Mouse (Mus musculus) hindbrain, embryonic 14.5 days (tissue): ENCODE measurements around the gene Neurl1a. TPM values are rescaled to one million over a fixed set of nuclear protein-coding genes. Genes with fewer than 3 reads are reported as not detected.

ENCODE experiments used
- ATAC-seq: fragments of 200-750 bp; cut with Nextera tagmentation; 2 replicates; pipeline ENCODE4 v1.8.0; 2017; ENCODE audit warnings: moderate number of reproducible peaks, mild to moderate bottlenecking, moderate TSS enrichment, moderate library complexity; ENCODE audit not compliant: low FRiP score
- DNase-seq: peaks from one replicate; pipeline ENCODE4 v3.0.0-alpha.2; 2015; ENCODE audit warnings: low spot score
- H3K27ac ChIP-seq: fragments of 300-500 bp; sonication (generic); 2 replicates; pipeline ENCODE4 v1.5.1; 2014; ENCODE audit warnings: mild to moderate bottlenecking, moderate library complexity
- H3K27me3 ChIP-seq: fragments of 300-500 bp; sonication (generic); 2 replicates; pipeline ENCODE4 v1.6.1; 2014; ENCODE audit warnings: mild to moderate bottlenecking, low read length, mixed read lengths; ENCODE audit not compliant: control insufficient read depth, insufficient read depth
- H3K36me3 ChIP-seq: fragments of 300-500 bp; sonication (generic); replicated peaks from 2 replicates; pipeline ENCODE4 v1.6.1; 2014; ENCODE audit not compliant: control insufficient read depth, insufficient read depth
- H3K4me1 ChIP-seq: fragments of 300-500 bp; sonication (generic); replicated peaks from 2 replicates; pipeline ENCODE4 v1.6.1; 2014; ENCODE audit warnings: antibody characterized with exemption, low read length, mixed read lengths; ENCODE audit not compliant: control insufficient read depth, insufficient read depth
- H3K4me2 ChIP-seq: fragments of 300-500 bp; sonication (generic); replicated peaks from 2 replicates; pipeline ENCODE4 v1.6.1; 2014; ENCODE audit warnings: mild to moderate bottlenecking, moderate library complexity
- H3K4me3 ChIP-seq: fragments of 300-500 bp; sonication (generic); replicated peaks from 2 replicates; pipeline ENCODE4 v1.5.1; 2014; ENCODE audit warnings: mild to moderate bottlenecking, low read length
- H3K9ac ChIP-seq: fragments of 300-500 bp; sonication (generic); 2 replicates; pipeline ENCODE4 v1.6.1; 2014
- H3K9me3 ChIP-seq: fragments of 300-500 bp; sonication (generic); 2 replicates; pipeline ENCODE4 v1.6.1; 2016; ENCODE audit warnings: low read length; ENCODE audit not compliant: control insufficient read depth
- WGBS: fragments of 180-500 bp; shearing (Covaris S2); extraction: QIAGEN DNeasy Blood & Tissue Kit; methylation state at CpG from one replicate; pipeline ENCODE4 v1.1.7; 2014; 5-methylcytosine and 5-hydroxymethylcytosine counted together
- polyA plus RNA-seq: library from polyadenylated mRNA; unstranded; fragments of >200 nt; fragmentation: Nextera tagmentation; extraction: Ambion mirVana; gene quantifications from 2 replicates; pipeline ENCODE4 v1.2.1, GENCODE M21; 2014

Neurl1a gene
- polyA plus RNA-seq, 1 experiment from 2014 or later = 15.1 TPM

DNA sequence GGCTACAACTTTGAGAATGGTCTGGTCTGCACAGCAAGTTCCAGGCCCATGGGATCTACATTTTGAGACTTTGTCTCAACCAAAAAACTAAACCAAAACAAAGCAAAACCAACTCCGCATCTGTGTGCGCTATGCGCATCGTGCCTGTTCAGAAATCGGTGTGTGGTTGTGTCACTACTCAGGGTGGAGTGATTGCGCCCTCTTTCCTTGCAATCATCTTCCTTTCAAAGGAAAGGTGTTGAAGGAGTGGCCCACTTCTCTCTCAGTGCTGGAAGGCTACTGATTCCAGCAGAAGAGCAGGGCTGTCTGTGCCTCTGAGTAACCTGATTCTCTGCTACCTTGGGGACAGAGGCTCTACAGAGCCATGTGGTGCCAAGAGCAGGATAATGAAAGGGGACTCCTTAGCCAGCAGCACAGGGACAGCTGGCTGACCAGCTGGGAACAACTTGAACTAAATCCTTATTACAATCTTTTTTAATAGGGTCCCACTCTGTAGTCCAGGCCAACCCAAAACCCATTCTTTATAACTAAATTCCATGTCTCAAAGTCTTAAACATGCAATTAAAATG lies 15.4 kb upstream of the Neurl1a start:
- no peak overlapping the region for H3K27ac ChIP-seq
- H3K4me2 ChIP-seq = no peak overlapping the region
- WGBS = 96% methylated on average over 6 of the region's 6 CpGs
- no peaks in the 10 kb centered on the region for H3K4me1 ChIP-seq
- no peak overlapping the region for H3K4me3 ChIP-seq
- no peaks in the 10 kb centered on the region for H3K27me3 ChIP-seq
- H3K9ac ChIP-seq = no peak overlapping the region
- peaks cover 5% of the 10 kb centered on the region; the same call in 1 of the 2 replicates for H3K9me3 ChIP-seq
- no peak for ATAC-seq
- no peaks in the 10 kb centered on the region for H3K36me3 ChIP-seq
- DNase-seq = no peak

DNA sequence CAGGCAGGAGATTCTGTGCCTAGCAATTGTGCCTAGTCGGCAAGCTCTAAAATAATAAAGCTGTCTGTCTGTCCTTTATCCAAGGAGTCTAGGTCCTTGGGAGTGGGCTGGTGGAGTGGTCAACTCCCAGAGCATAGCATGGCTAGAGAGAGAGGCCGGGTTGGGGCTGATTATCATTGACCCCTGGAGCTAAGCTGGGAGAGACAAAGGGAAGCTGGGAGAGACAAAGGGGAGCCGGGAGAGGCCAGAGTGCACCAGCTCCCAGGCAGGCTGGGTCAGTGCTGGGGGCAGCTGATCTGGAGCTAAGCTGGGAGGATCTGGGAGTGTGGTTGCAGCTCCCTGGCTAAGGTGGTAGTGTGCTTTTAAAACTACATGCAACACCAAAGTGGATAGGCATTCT lies 11.9 kb upstream of the Neurl1a start:
- no peak for ATAC-seq

DNA sequence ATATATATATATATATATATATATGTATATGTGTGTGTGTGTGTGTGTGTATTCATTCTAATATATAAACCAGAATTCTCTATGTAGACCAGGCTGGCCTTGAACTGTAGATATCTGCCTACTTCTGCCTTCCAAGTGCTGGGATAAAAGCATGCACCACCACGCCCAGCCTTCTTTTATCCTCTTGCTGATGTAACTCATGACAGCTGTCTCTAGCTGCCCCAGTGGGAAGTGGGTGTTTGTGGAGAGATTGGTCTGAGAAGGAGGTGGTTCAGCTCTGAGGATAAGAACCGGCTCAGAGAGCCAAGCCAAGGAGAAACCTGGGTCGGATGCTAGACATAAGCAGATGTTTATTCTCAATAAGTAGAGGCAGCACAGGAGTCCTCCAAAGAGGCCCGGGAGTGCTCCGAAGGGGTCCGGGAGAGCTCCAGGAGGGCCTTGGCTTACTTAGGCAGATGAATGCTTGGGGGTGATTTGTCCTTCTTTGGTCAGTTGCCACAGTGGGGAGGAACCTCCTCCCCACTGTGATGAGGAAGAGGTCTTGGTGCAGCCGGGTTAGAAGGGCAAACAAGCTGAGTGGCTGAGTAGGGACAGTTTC lies 10.9 kb upstream of the Neurl1a start:
- no peak for DNase-seq
- no peak for ATAC-seq
- whole genome bisulfite sequencing = 59% methylated on average over 7 of the region's 7 CpGs
- Histone ChIP-seq H3K4me2 (no peak overlapping the region), H3K27me3 (no peaks in the 10 kb centered on the region), H3K27ac (no peak overlapping the region), H3K36me3 (no peaks in the 10 kb centered on the region), H3K4me3 (no peak overlapping the region), H3K4me1 (no peaks in the 10 kb centered on the region), H3K9me3 (peaks cover 5% of the 10 kb centered on the region; the same call in 1 of the 2 replicates), H3K9ac (no peak overlapping the region)

More for the DNA sequence above, 11.9 kb upstream of the Neurl1a start:
- Histone ChIP-seq H3K36me3 (no peaks in the 10 kb centered on the region), H3K4me1 (no peaks in the 10 kb centered on the region), H3K27me3 (no peaks in the 10 kb centered on the region), H3K9ac (no peak overlapping the region), H3K27ac (no peak overlapping the region), H3K9me3 (peaks cover 5% of the 10 kb centered on the region; the same call in 1 of the 2 replicates), H3K4me2 (no peak overlapping the region), H3K4me3 (no peak overlapping the region)
- DNase-seq = no peak
- 12% methylated on average over 3 of the region's 3 CpGs for WGBS

DNA sequence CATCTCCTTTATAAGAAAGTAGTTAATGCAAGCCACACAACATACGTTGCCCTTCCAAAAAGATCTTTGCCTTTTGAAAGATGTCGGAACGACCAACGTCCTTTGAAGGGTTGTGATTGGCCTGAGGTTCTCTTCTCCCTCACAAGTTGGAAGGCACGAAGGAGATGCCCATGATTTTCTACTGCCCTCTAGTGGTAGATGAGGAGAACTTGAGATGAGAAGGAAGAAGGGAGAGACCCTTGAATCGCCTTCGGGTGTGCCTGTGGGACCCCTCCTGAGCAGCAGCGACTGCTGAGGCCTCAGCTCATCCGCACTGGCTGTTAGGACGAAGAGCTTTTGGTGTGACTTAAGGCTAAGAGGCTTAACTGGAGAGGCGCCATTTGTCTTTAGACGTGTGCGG lies 10.4 kb upstream of the Neurl1a start:
- Histone ChIP-seq H3K9me3 (peaks cover 5% of the 10 kb centered on the region; the same call in 1 of the 2 replicates), H3K27me3 (no peaks in the 10 kb centered on the region), H3K27ac (no peak overlapping the region), H3K4me3 (no peak overlapping the region), H3K36me3 (no peaks in the 10 kb centered on the region), H3K9ac (no peak overlapping the region), H3K4me1 (no peaks in the 10 kb centered on the region), H3K4me2 (no peak overlapping the region)
- ATAC-seq (no peak), DNase-seq (peak; percentile 75)
- 9% methylated on average over 13 of the region's 13 CpGs for WGBS

DNA sequence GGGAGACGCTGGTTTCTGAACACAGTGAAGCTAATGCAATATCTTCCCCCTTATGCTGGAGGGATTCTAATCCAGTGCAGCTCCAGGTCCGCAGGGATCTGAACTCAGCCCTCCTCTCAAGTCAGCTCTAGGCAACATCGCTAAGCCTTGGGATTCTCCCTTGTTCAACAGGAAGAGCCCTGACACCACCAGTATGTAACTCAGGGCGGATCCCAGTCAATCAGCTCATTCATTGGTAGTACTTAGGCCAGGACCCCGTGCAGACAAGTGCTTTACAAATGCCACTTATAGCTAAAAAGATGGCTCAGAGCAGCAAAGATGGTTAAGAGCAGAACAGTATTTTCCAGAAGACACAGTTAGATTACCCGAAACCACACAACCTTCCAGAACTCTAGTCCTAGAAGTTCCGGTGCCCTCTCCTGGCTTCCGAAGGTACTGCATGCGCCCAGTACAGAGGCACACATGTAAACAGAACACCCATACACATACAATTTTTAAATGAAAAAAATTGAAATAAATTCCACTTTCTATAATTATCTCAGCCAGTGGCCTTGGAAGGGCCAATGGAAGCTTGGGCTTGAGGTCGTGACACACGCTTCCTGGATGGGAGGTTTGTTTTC lies 9.7 kb upstream of the Neurl1a start:
- DNase-seq (peak; percentile 92), ATAC-seq (peak; percentile 46; the same call in 1 of the 2 replicates)
- Histone ChIP-seq H3K9me3 (peaks cover 5% of the 10 kb centered on the region; the same call in 1 of the 2 replicates), H3K27ac (no peak overlapping the region), H3K4me3 (no peak overlapping the region), H3K4me2 (no peak overlapping the region), H3K36me3 (no peaks in the 10 kb centered on the region), H3K9ac (no peak overlapping the region), H3K27me3 (no peaks in the 10 kb centered on the region), H3K4me1 (no peaks in the 10 kb centered on the region)
- WGBS = 26% methylated on average over 11 of the region's 11 CpGs

DNA sequence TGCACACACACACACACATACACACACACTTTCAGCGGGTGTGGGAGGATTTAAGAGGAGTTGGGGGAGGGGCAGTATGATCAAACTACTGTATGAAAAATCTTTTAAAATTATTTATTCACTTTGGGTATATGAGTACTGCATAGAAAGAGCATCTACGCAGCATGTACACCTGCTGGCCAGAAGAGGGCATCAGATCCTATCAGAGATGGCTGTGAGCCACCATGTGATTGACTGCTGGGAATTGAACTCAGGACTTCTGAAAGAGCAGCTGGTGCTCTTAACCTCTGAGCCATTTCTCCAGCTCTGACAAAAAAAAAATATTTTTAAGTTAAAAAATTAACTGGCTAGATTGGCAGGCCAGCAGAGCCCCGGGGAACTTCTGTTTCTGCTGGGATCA lies 4.1 kb upstream of the Neurl1a start:
- peaks cover 4% of the 10 kb centered on the region; the same call in 1 of the 2 replicates for H3K4me1 ChIP-seq
- H3K36me3 ChIP-seq = no peaks in the 10 kb centered on the region
- H3K9ac ChIP-seq = no peak overlapping the region
- no peak overlapping the region for H3K4me3 ChIP-seq
- no peak overlapping the region for H3K27ac ChIP-seq
- DNase-seq (no peak), ATAC-seq (no peak)
- no peaks in the 10 kb centered on the region for H3K27me3 ChIP-seq
- H3K9me3 ChIP-seq = no peaks in the 10 kb centered on the region
- no peak overlapping the region for H3K4me2 ChIP-seq
- 61% methylated on average over 3 of the region's 3 CpGs for WGBS

DNA sequence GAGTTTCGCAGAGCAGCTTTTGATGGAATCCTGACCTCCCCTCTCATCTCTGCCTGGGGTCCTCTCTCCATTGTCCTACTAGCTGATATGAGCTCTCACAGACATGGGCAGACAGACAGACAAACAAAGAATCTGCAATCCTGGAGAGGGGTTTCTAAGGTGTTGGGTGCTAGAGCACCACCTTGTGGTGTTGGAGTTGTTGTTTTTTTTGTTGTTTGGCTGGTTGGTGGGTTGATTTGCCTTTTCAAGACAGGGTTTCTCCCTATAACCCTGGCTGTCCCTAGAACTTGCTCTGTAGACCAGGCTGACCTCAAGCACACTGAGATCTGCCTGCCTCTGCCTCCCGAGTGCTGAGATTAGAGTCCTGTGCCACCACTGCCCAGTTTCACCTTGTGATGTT lies 3.1 kb upstream of the Neurl1a start:
- no peak for DNase-seq
- Histone ChIP-seq H3K4me3 (no peak overlapping the region), H3K36me3 (no peaks in the 10 kb centered on the region), H3K4me1 (peaks cover 13% of the 10 kb centered on the region), H3K9me3 (no peaks in the 10 kb centered on the region), H3K4me2 (no peak overlapping the region), H3K27me3 (peaks cover 6% of the 10 kb centered on the region; the same call in 1 of the 2 replicates), H3K9ac (no peak overlapping the region), H3K27ac (no peak overlapping the region)
- WGBS = 71% methylated on average over 2 of the region's 2 CpGs
- ATAC-seq = no peak

DNA sequence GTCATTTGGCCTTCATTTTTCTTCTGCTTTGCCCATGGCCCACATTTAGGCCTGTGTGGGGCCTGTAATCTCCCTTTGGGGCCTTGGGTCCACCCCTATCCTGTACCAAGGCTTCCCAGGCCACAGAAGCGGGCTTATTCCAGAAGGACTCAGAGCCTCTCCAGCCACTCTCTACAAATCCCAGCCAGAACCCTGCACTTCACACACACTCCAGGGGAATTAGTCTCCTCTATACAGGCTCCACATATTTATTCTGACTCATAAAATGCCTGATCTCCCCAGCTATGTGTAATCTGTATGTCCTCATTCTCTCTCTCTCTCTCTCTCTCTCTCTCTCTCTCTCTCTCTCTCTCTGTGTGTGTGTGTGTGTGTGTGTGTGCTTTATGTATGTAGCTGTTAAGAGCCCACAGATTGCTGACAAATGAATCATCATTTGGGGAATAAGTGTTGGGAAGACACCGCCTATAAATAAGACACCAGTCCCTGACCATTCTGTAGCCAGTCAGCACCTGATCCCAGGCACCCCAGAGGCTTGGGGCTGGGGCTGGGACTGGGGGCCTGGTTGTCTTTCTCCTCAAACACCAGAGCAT lies 1.6 kb upstream of the Neurl1a start:
- 69% methylated on average over 2 of the region's 2 CpGs for WGBS
- no peak for ATAC-seq
- peaks cover 15% of the 10 kb centered on the region for H3K4me1 ChIP-seq
- no peak overlapping the region for H3K9ac ChIP-seq
- H3K9me3 ChIP-seq = peaks cover 5% of the 10 kb centered on the region; the same call in 1 of the 2 replicates
- no peak overlapping the region for H3K4me2 ChIP-seq
- H3K36me3 ChIP-seq = no peaks in the 10 kb centered on the region
- H3K27ac ChIP-seq = no peak overlapping the region
- no peak for DNase-seq
- peaks cover 11% of the 10 kb centered on the region for H3K27me3 ChIP-seq
- H3K4me3 ChIP-seq = no peak overlapping the region

DNA sequence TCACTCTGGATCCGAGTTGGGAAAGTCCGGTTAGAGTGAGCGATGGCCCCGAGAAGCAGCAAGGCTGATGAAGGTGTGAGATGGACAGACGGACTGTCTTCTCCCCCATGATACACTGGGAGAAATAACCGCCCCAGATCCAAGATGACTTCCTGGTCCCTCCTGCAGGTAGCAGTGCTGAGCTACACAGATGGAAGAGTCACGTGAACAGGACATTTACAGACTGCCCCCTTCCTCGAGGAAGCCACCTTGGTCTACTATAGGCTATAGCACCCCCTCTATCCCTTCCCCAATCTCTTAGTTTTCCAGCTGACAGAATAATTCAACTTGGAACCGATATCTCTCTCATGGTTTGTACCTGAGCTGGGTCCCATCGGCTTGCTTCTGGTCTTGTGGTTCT lies 619 bp upstream of the Neurl1a start:
- H3K9me3 ChIP-seq = peaks cover 8% of the 10 kb centered on the region; the same call in 1 of the 2 replicates
- DNase-seq (peak; percentile 35), ATAC-seq (no peak)
- H3K27me3 ChIP-seq = peaks cover 11% of the 10 kb centered on the region
- H3K4me3 ChIP-seq = peak overlapping the region; percentile 83
- peak overlapping the region; percentile 74; the same call in 1 of the 2 replicates for H3K27ac ChIP-seq
- 28% methylated on average over 10 of the region's 10 CpGs for WGBS
- H3K4me2 ChIP-seq = peak overlapping the region; percentile 69
- H3K36me3 ChIP-seq = no peaks in the 10 kb centered on the region
- peaks cover 15% of the 10 kb centered on the region for H3K4me1 ChIP-seq
- no peak overlapping the region for H3K9ac ChIP-seq
